Mouse (Mus musculus): ENCODE measurements around the gene Tex16.

- no peak for TF ChIP-seq POLR2AphosphoS2 (IDR thresholded peaks at IDR 0.05; ENCODE audit: insufficient read length, low read depth)
- TF ChIP-seq CEBPB (IDR thresholded peaks at IDR 0.05; ENCODE audit: insufficient read depth, poor library complexity, severe bottlenecking), result no peak
- no peak for TF ChIP-seq E2F4 (IDR thresholded peaks at IDR 0.05; ENCODE audit: insufficient read depth)
- TF ChIP-seq MAX (IDR thresholded peaks at IDR 0.05; ENCODE audit: low read depth), result no peak
- TF ChIP-seq POLR2A (IDR thresholded peaks at IDR 0.05; ENCODE audit: insufficient read length, low read depth), result no peak
- no peak for TF ChIP-seq MYOD1 (IDR thresholded peaks at IDR 0.05; ENCODE audit: control insufficient read depth in 1 of 3, insufficient read length in 2 of 3, low read depth in 2 of 3)
- TF ChIP-seq TCF12 (IDR thresholded peaks at IDR 0.05; ENCODE audit: insufficient read depth, poor library complexity, severe bottlenecking), result no peak
- no peak for TF ChIP-seq USF1 (IDR thresholded peaks at IDR 0.05; ENCODE audit: low read depth)
- TF ChIP-seq SRF (IDR thresholded peaks at IDR 0.05; ENCODE audit: control insufficient read depth, insufficient read length, low read depth), result no peak
- no peak for TF ChIP-seq MYOG (IDR thresholded peaks at IDR 0.05; ENCODE audit: control insufficient read depth in 1 of 3, insufficient read depth in 1 of 3, insufficient read length in 2 of 3, low read depth in 2 of 3)
These were observed at the start of gene Tex16 for GRCm38 (mm10) chrX:112010707-112011106.
